Mouse (Mus musculus): ENCODE results near the gene Rapgef4.

DNA sequence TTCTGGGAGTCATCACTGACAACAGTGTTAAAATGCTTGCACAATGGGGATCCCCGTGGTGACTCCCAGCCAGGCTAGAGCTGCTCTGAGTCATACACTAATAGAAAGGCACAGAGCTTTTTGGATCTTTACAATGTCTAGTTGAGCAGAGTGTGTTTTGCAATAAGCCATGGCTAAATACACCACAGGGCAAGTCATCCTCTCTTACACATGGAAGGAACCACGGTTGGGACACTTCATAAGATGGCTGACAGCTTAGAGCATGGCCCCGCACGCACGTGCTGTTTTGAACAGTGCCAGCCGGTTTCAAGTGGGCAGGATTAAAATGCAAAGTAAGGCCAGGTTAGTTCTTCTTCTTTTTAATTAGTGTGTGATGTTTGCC lies 97.1 kb downstream of the Rapgef4 start:
- no peak for TF ChIP-seq CTCF (IDR thresholded peaks at IDR 0.05; ENCODE audit: low read depth)
- no peak for TF ChIP-seq EP300 (IDR thresholded peaks at IDR 0.05; ENCODE audit: low read depth)
